Mouse (Mus musculus): ENCODE results near the gene Dhodh. TPM values are rescaled to one million over a fixed set of nuclear protein-coding genes. Genes with fewer than 3 reads are reported as not detected.

Dhodh gene
- 21.9 TPM for polyA plus RNA-seq (2012; fragmentation: generic; extraction: Trizol)
- long read RNA-seq, experiment 1, transcript Dhodh-201 (9 exons, 2,039 nt) = major isoform, 7 of 16 reads
- long read RNA-seq, experiment 1, partial matches to known transcripts = 1 of 16 reads
- long read RNA-seq, experiment 1, other reads (novel, unspliced or antisense) = 8 of 16 reads
- long read RNA-seq, experiment 2, transcript Dhodh-201 (9 exons, 2,039 nt) = major isoform, 66 of 86 reads
- long read RNA-seq, experiment 2, partial matches to known transcripts = 3 of 86 reads
- long read RNA-seq, experiment 2, other reads (novel, unspliced or antisense) = 17 of 86 reads

DNA sequence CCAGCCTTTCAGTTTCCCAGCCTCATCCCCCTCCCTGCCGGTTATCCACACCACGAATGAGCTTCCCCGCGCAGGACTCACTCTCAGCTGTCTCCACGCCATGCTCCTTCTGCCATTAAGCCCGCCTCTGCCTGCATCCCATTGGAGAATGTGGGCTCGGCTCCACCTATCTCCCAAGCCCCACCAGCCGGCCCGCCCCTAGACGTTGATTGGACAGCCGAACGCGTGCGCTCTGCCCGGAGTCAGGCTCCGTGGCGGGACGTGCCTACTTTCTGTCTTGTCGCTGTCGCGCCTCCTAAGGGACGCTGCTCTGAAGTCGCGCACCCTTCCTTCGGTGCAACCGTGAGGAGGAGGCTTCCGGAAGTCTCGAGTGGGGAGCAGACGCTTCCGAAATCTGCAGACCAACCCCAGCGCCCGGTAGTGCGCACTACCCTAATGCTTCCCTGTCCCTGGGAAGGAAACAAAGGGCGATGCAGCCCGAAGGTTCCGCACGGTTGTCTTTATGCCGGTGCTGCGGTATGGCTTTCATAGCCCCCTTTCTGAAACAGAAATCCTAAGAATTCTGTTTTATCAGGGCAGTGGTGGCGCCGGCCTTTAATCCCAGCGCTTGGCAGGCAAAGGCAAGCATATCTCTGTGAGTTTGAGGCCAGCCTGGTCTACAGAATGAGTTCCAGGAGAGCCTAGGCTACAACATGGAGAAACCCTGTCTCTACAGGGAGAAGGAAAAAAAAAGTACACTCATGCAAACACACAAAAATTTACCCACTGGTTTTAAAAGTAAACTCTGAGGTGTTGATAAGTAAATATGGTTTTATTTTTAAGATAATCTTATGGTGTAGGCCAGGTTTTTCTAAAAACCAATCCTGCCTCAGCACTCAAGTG, at the start of gene Dhodh:
Gene Dhodh, minus strand, starts transcription at position 403 of the 882 bp plus-strand sequence.
- H3ac ChIP-seq (ENCODE audit: control insufficient read depth, insufficient read length, low read depth) = peak within 1 kb of the TSS; percentile 95
- H3K27me3 ChIP-seq (ENCODE audit: control insufficient read depth, insufficient read depth, insufficient read length) = peaks cover 4% of the 10 kb centered on the region
- peaks cover 3% of the 10 kb centered on the region for H3K79me3 ChIP-seq (ENCODE audit: low read depth)
- peak within 1 kb of the TSS; percentile 50 for H3K4me3 ChIP-seq (ENCODE audit: insufficient read depth, poor library complexity, severe bottlenecking)
- H3K36me3 ChIP-seq (ENCODE audit: control insufficient read depth, insufficient read depth) = no peaks in the 10 kb centered on the region
- no peak for TF ChIP-seq CTCF (IDR thresholded peaks at IDR 0.05; ENCODE audit: control insufficient read depth, insufficient read depth, insufficient read length)
- no peak for TF ChIP-seq MYOG (IDR thresholded peaks at IDR 0.05; ENCODE audit: control insufficient read depth, extremely low read depth, insufficient read length)
- no peak for TF ChIP-seq FOSL1 (IDR thresholded peaks at IDR 0.05; ENCODE audit: insufficient read depth, low read length, poor library complexity, severe bottlenecking)
- no peak for TF ChIP-seq CEBPB (IDR thresholded peaks at IDR 0.05; ENCODE audit: low read depth)
- TF ChIP-seq MAX (IDR thresholded peaks at IDR 0.05) = no peak
- no peak for TF ChIP-seq MYOD1 (IDR thresholded peaks at IDR 0.05; ENCODE audit: control insufficient read depth, insufficient read length, low read depth)
- TF ChIP-seq USF1 (IDR thresholded peaks at IDR 0.05; ENCODE audit: low read depth) = no peak
- peaks cover 7% of the 10 kb centered on the region for H3K79me2 ChIP-seq (ENCODE audit: control insufficient read depth, insufficient read depth)

DNA sequence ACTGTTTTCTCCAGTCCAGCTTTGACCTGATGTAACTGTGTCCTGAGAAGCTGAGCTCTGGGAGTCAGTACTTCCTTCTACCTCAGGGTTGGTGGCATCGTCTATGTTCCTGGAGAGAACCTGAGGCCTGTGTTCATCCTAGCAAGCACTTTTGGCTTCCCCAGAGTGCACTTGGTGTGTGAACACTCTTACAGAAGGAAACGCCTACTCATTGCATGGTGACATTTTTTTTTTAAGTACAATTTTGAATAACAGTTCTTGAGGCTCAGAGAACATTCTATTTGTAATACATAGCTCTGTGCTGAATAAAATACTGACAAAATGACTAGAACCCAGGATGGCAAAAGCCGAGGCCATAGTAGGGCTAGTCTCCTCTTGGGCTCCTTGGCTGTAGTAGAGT, 48.4 kb upstream of the Dhodh start:
- H3K79me2 ChIP-seq (ENCODE audit: control insufficient read depth, insufficient read depth) = no peaks in the 10 kb centered on the region
- H3ac ChIP-seq (ENCODE audit: control insufficient read depth, insufficient read length, low read depth) = no peak overlapping the region
- H3K79me3 ChIP-seq (ENCODE audit: low read depth) = no peaks in the 10 kb centered on the region
- TF ChIP-seq MYOD1 (IDR thresholded peaks at IDR 0.05; ENCODE audit: control insufficient read depth, insufficient read length, low read depth) (no peak), MYOG (IDR thresholded peaks at IDR 0.05; ENCODE audit: control insufficient read depth, extremely low read depth, insufficient read length) (no peak), USF1 (IDR thresholded peaks at IDR 0.05; ENCODE audit: low read depth) (no peak), CEBPB (IDR thresholded peaks at IDR 0.05; ENCODE audit: low read depth) (no peak), FOSL1 (IDR thresholded peaks at IDR 0.05; ENCODE audit: insufficient read depth, low read length, poor library complexity, severe bottlenecking) (no peak), CTCF (IDR thresholded peaks at IDR 0.05; ENCODE audit: control insufficient read depth, insufficient read depth, insufficient read length) (no peak), MAX (IDR thresholded peaks at IDR 0.05) (no peak)
- peaks cover 29% of the 10 kb centered on the region for H3K27me3 ChIP-seq (ENCODE audit: control insufficient read depth, insufficient read depth, insufficient read length)
- no peaks in the 10 kb centered on the region for H3K36me3 ChIP-seq (ENCODE audit: control insufficient read depth, insufficient read depth)
- no peak overlapping the region for H3K4me3 ChIP-seq (ENCODE audit: insufficient read depth, poor library complexity, severe bottlenecking)

DNA sequence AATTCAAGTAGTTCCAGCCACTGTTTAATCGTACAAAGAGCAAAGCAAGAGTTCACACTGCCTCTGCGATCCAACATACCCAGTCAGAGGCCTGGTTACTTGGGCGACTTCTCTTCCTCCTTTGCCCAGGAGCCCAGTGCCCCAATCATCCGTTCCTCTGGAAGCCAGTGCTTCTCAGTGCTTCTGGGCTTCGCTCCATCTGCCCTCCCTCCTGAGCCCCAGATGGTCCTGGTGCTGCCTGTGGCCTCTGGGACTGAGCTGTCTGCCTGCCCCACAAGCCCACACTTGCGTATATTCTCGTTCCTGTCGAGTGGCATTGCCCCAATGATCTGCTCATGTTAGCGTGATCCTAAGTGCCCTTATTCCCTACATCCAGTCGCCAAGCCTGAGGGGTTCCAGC, 42.3 kb upstream of the Dhodh start:
- peaks cover 37% of the 10 kb centered on the region for H3K27me3 ChIP-seq (ENCODE audit: control insufficient read depth, insufficient read depth, insufficient read length)
- H3ac ChIP-seq (ENCODE audit: control insufficient read depth, insufficient read length, low read depth) = no peak overlapping the region
- no peaks in the 10 kb centered on the region for H3K36me3 ChIP-seq (ENCODE audit: control insufficient read depth, insufficient read depth)
- no peaks in the 10 kb centered on the region for H3K79me3 ChIP-seq (ENCODE audit: low read depth)
- no peak for TF ChIP-seq CEBPB (IDR thresholded peaks at IDR 0.05; ENCODE audit: low read depth)
- TF ChIP-seq MYOG (IDR thresholded peaks at IDR 0.05; ENCODE audit: control insufficient read depth, extremely low read depth, insufficient read length) = no peak
- no peak for TF ChIP-seq MYOD1 (IDR thresholded peaks at IDR 0.05; ENCODE audit: control insufficient read depth, insufficient read length, low read depth)
- TF ChIP-seq CTCF (IDR thresholded peaks at IDR 0.05; ENCODE audit: control insufficient read depth, insufficient read depth, insufficient read length) = no peak
- TF ChIP-seq MAX (IDR thresholded peaks at IDR 0.05) = no peak
- TF ChIP-seq USF1 (IDR thresholded peaks at IDR 0.05; ENCODE audit: low read depth) = no peak
- no peak for TF ChIP-seq FOSL1 (IDR thresholded peaks at IDR 0.05; ENCODE audit: insufficient read depth, low read length, poor library complexity, severe bottlenecking)
- no peak overlapping the region for H3K4me3 ChIP-seq (ENCODE audit: insufficient read depth, poor library complexity, severe bottlenecking)
- H3K79me2 ChIP-seq (ENCODE audit: control insufficient read depth, insufficient read depth) = no peaks in the 10 kb centered on the region

DNA sequence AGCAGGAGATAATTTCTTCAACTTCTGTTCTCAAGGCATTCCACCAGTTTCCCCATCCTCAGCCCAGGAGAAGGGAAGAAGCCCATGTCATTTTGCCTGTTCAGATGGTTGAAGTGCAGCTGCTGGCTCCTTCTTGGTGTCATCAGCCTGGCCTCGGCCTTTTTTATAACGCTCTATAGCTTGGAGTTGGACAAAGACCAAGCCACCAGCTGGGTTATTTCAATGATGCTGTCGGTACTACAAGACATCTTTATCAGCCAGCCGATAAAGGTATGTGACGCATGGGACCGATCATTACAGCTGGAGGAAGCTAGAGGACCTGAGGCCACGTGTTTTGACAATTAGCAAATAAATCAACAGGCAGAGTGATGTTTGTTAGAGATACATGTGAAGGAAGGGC, 40.0 kb upstream of the Dhodh start:
- TF ChIP-seq MYOG (IDR thresholded peaks at IDR 0.05; ENCODE audit: control insufficient read depth, extremely low read depth, insufficient read length) = no peak
- TF ChIP-seq MYOD1 (IDR thresholded peaks at IDR 0.05; ENCODE audit: control insufficient read depth, insufficient read length, low read depth) = no peak
- no peak for TF ChIP-seq CEBPB (IDR thresholded peaks at IDR 0.05; ENCODE audit: low read depth)
- no peak for TF ChIP-seq FOSL1 (IDR thresholded peaks at IDR 0.05; ENCODE audit: insufficient read depth, low read length, poor library complexity, severe bottlenecking)
- no peak for TF ChIP-seq MAX (IDR thresholded peaks at IDR 0.05)
- TF ChIP-seq USF1 (IDR thresholded peaks at IDR 0.05; ENCODE audit: low read depth) = no peak
- no peak for TF ChIP-seq CTCF (IDR thresholded peaks at IDR 0.05; ENCODE audit: control insufficient read depth, insufficient read depth, insufficient read length)
- H3ac ChIP-seq (ENCODE audit: control insufficient read depth, insufficient read length, low read depth) = no peak overlapping the region
- H3K79me2 ChIP-seq (ENCODE audit: control insufficient read depth, insufficient read depth) = no peaks in the 10 kb centered on the region

DNA sequence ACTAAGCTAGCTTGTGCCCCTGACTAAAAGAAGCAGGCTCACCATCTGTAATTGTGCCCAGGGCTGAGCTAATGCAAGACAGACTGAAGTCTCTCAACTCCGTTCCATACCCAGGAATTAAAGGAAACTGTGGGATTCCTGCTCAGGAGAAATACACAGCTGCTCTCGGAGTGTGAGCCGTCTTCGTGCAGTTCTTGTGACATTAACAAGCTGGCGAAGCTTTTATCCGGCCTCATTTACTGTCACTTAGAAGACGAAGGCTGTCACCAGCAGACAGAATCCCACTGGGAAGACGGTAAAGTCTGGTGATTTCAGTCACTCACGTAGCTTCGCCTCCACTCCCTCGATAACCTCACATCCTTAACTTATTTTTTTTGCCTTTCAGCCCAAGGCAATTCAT, 38.9 kb upstream of the Dhodh start:
- no peak overlapping the region for H3ac ChIP-seq (ENCODE audit: control insufficient read depth, insufficient read length, low read depth)
- no peak for TF ChIP-seq MAX (IDR thresholded peaks at IDR 0.05)
- peaks cover 33% of the 10 kb centered on the region for H3K27me3 ChIP-seq (ENCODE audit: control insufficient read depth, insufficient read depth, insufficient read length)
- H3K79me3 ChIP-seq (ENCODE audit: low read depth) = no peaks in the 10 kb centered on the region
- H3K79me2 ChIP-seq (ENCODE audit: control insufficient read depth, insufficient read depth) = no peaks in the 10 kb centered on the region
- H3K4me3 ChIP-seq (ENCODE audit: insufficient read depth, poor library complexity, severe bottlenecking) = no peak overlapping the region
- H3K36me3 ChIP-seq (ENCODE audit: control insufficient read depth, insufficient read depth) = no peaks in the 10 kb centered on the region

More for the DNA sequence above, 40.0 kb upstream of the Dhodh start:
- H3K79me3 ChIP-seq (ENCODE audit: low read depth) = no peaks in the 10 kb centered on the region
- no peaks in the 10 kb centered on the region for H3K36me3 ChIP-seq (ENCODE audit: control insufficient read depth, insufficient read depth)
- H3K4me3 ChIP-seq (ENCODE audit: insufficient read depth, poor library complexity, severe bottlenecking) = no peak overlapping the region
- H3K27me3 ChIP-seq (ENCODE audit: control insufficient read depth, insufficient read depth, insufficient read length) = peaks cover 28% of the 10 kb centered on the region
